Mouse (Mus musculus) adrenal gland, postnatal 0 days (tissue): Measurements from ENCODE around the gene Dbi. TPM values are rescaled to one million over a fixed set of nuclear protein-coding genes. Genes with fewer than 3 reads are reported as not detected.

Experiments
- polyA plus RNA-seq: library from polyadenylated mRNA; unstranded; fragments of >200 nt; fragmentation: Nextera tagmentation; extraction: Ambion mirVana; gene quantifications from 2 replicates; pipeline ENCODE4 v1.2.1, GENCODE M21; 2015

The Dbi gene
- polyA plus RNA-seq: 1,191 and 1,212 TPM in 2 replicates

GRCm38 (mm10) chr1:120120969-120121811 is at the start of gene Dbi, which contains the start of gene 3110009E18Rik:
Gene Dbi (minus strand): TSS chr1:120121078.
Gene 3110009E18Rik (plus strand): TSS chr1:120121187.

DNA sequence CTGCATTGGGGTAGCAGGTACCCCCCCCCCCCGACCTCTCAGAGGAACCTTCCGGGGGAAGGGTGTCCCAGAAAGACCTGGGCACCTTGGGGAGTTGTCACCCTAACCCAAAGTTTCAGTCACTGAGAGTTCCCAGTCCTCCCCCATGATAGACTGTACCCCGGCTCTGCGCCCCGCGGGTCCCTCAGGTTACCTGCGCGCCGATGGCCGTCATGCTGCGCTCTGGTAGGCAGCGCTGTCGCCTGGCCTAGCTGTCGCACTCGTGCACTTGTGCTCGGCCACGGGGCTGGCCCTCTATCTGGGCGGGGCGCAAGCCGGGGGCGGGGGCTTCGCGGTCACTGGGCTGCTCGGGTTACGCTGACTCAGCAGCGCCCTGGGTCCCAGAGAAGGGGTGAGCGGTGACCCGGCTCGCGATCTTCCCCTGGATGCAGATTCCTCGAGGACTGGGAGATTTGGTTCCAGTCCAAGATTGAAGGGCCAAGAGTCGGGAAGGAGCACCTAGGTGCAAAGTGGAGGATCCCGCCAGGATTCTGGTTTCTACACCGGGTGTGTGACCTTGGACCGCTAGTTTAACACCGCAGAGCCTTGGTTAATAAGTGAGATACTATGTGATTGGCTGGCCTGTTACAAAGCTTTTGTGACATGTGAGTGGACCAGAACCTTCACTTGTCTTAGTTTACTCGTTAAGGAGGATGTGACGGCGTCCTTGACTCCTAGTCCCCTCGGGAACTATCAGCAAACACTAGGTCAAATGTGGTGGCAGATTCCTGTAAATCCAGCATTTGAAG is 47.2 kb downstream of the Dbi start, which contains the start of gene Tmem37:
Tmem37 (minus strand) TSS at position 556 of the 788 bp plus-strand sequence.

Other genes starting within 250 kb of the Dbi start
- gene Tmem177, start 207.9 kb downstream of the Dbi start, polyA plus RNA-seq: 4.2 and 4.8 TPM in 2 replicates
- gene Cfap221, start 123.8 kb downstream of the Dbi start, polyA plus RNA-seq: 0.26 and 0.30 TPM in 2 replicates
- gene Sctr, start 114.2 kb downstream of the Dbi start, polyA plus RNA-seq: 9.7 and 13.9 TPM in 2 replicates
- 25.1 and 28.8 TPM in 2 replicates for gene Tmem37, start 47.0 kb downstream of the Dbi start, polyA plus RNA-seq
- 13.0 and 18.0 TPM in 2 replicates for gene 3110009E18Rik, start 109 bp upstream of the Dbi start, polyA plus RNA-seq
- gene Steap3, start 151.6 kb upstream of the Dbi start, polyA plus RNA-seq: 12.0 and 17.7 TPM in 2 replicates
- gene C1ql2, start 219.5 kb upstream of the Dbi start, polyA plus RNA-seq: not detected in 2 replicates